Mouse (Mus musculus) frontal cortex, postnatal 10 days (tissue): ENCODE measurements around the gene Map6.

ENCODE experiments used
- DNase-seq, 2 experiments: peaks; one replicate each; pipeline ENCODE4 v3.0.0; 2022; ENCODE audit warnings: low spot score in 2 of 2, mixed read lengths in 1 of 2

The Map6 gene

DNA sequence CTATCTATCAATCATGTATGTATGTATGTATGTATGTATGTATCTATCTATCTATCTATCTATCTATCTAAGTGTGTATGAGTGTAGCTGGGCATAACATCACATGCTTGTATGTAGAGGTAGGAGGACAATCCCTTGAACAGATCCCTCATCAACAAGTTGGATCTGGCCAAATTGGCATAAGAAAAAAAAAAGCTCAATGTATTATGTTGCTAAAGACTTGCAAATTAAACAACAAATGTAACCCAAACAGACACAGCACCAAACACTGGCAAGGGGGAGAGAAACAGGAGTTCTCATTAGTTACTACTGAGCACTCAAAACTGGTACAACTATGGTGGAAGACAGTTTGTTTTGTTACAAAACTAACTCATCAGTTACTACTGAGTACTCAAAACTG, 2.6 kb upstream of the Map6 start:
- DNase-seq, result no peak

DNA sequence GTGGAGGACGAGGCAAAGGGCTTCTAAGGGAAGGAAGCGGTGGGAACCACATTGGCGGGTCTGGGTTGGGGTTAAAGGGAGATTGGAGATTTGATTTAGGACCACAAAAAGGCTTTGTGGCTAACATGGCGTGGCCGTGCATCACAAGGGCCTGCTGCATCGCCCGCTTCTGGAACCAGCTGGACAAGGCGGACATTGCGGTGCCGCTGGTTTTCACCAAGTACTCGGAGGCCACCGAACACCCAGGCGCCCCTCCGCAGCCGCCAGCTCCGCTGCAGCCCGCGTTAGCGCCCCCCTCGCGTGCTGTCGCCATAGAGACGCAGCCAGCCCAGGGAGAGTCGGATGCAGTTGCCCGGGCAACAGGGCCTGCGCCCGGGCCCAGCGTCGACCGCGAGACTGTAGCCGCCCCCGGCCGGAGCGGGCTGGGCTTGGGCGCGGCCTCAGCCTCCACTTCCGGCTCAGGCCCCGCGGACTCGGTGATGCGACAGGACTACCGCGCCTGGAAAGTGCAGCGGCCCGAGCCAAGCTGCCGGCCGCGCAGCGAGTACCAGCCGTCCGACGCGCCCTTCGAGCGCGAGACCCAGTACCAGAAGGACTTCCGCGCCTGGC, 754 bp downstream of the Map6 start:
- DNase-seq, result peak; percentile 76 to 84

DNA sequence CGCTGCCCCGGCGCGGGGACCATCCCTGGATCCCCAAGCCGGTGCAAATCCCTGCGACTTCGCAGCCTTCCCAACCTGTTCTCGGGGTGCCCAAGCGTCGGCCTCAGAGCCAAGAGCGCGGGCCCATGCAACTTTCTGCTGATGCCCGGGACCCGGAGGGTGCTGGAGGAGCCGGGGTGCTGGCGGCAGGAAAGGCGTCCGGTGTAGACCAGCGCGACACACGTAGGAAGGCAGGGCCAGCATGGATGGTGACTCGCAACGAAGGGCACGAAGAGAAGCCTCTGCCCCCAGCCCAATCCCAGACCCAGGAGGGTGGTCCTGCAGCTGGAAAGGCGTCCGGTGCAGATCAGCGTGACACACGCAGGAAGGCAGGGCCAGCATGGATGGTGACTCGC, 1.3 kb downstream of the Map6 start:
- DNase-seq, result no peak

DNA sequence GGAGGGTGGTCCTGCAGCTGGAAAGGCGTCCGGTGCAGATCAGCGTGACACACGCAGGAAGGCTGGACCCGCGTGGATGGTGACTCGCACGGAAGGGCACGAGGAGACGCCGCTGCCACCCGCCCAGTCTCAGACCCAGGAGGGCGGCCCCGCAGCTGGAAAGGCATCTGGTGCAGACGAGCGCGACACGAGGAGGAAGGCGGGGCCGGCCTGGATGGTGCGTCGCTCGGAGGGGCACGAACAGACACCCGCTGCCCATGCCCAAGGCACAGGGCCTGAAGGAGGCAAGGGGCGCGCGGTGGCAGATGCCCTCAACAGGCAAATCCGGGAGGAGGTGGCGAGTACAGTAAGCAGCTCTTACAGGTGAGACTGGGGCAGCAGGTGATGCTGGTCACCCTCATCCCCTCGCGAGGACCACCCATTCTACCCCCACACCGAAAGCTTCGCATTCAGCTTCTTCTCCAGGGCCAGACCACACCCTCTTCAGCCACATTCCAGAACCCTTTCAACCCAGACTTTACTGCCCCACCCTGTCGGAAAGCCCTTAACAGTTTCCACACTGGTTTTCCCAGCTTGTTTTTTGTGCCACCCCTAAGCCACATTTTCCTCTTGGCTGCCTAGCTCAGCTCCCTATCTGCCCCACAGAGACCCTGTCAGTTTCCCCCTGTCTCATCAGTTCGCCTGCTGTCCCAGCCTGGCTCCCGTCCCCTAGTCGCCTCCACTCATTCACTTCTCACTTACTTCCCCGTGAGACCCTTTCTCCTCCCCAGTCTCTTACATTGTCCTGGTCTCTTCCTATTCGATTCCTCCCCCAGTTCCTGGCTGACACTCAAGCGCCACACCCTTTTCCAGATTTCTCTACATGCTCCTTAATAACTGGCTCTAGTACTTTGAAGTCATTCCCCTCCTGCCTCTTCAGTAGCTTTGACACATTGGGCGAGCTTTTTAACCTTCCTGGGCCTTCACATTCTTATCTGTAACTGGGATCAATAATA, 2.0 kb downstream of the Map6 start:
- DNase-seq, result no peak

DNA sequence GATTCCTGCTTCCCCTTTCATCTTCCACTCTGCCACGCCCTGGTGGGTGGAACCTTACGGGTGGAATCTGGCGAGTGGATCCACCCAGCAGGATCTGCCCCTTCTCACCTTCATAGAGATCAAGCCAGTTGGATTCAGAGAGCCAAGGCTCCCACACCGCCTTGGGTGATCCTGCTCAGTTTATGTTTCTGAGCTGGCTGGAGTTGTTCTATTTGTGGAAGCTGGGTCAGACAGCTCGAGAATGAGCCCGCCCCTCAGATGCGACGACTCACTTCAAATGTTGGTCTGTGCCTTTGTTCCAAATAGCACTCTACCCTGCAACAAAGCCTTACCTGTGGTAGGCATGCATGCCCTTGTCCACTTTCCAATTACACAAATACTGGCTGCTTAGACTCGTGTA, 4.4 kb downstream of the Map6 start:
- no peak for DNase-seq

DNA sequence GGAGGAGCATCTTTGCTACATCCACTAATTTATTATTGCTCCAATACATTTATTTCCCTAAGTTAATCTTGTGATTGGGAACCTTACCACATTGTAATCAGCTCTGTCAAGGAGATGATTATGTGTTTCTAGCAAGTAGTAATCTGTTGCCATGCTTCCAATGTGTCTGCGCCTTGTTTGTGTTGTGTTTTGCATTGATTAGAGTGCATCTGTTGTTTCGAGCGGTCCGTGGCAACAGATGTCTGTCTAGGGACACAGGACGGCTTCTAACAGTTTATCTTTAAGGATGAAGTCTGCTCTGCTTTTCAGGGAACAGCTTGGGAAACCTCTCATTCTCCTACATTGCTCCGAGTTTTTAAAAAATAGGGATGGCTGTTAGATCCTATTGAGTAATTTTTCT, 7.9 kb downstream of the Map6 start:
- no peak for DNase-seq

DNA sequence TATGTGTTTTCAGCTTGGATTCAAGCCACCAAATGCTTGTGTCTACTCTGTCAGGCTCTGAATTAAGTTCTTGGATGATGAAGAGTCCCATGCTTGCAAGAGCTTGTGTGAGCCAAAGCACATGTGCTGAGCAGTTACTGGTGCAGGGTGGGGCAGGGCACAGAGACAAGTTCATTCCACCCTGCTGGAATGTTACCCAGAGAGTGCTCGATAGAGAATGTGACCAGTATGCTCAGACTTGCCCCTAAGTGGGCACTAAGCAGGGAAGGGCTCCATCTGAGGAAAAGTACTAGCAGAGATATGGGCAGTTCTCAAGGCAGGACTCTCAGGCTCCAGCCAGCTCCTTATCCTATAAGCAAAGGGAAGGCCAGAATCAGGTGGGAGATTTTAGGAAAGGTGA, 9.4 kb downstream of the Map6 start:
- no peak for DNase-seq

DNA sequence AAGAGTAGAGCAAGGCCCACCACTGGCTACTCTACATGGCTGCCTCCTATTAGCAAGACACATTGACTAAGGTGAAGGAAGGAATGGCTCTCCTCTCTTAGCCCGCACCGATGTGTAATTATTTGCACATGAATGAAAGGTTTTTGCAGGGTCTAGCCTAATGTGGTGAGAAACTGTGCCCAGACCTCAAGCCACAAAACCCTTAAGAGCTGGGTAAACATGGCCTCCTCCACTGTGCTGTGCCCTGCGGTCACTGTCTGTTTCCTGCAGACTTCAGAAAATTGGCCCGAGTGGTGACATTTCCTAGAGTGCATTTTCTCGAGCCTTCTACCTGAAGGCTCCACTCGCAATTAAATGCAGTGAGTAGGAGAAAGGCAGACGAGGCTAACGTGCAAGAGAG, 11.1 kb downstream of the Map6 start:
- DNase-seq, result no peak

DNA sequence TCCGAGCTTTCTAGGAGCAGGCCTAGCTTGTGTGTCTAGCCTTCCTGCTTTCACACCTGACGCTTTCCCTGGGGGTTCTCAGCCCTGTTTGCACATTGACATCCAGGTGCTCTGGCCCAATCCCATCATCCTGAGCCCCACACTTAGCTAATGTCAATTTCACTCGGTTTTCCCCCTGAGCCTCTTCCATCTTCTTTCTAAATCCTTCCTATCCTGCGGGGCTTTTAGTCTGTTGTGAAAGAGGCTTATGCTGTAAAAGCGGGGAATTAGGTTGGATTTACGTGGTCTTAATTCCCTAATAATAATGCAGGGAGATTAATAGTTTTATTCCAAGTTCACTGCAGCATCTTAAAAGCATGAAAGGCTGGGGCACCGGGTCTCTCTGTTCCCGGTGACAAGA, 12.3 kb downstream of the Map6 start:
- DNase-seq, result no peak

DNA sequence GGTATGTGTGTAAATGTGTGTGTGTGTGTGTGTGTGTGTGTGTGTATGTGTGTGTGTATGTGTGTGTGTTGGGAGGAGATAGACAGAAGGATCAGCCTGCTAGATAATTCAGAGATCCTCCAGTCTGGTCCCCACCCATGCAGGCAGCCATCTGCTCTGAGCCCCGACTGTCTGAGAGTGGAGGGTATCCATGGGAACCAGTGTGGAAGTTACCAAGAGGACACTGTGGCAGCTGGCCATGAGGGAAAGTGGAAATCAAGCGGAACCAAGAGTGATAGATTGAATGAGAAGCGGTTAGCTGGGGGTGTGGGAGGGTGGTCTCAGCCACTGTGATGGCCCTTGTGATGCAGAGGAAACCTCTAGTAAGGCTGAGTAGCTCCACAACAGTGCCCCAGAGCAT, 20.0 kb downstream of the Map6 start:
- DNase-seq, result peak; percentile 56 to 81

DNA sequence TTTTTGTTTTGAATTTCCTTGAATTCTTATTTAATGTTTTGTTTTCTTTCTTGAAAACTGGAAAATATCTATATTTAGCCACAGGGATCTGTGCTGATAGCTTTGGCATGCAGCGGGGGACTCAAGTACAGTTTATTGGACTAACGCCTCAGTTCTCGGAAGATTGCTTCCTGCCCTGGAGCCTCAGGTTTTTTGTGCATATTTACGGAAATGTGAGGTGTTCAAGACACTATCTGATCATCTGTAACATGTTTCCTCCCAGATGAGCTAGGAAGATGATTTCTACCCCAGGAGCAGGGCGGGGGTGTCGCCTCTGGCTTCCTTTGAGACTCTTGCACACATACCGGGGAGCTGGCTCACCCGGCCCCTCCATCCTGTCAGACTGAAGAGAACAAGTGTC, 22.8 kb downstream of the Map6 start:
- no peak for DNase-seq

DNA sequence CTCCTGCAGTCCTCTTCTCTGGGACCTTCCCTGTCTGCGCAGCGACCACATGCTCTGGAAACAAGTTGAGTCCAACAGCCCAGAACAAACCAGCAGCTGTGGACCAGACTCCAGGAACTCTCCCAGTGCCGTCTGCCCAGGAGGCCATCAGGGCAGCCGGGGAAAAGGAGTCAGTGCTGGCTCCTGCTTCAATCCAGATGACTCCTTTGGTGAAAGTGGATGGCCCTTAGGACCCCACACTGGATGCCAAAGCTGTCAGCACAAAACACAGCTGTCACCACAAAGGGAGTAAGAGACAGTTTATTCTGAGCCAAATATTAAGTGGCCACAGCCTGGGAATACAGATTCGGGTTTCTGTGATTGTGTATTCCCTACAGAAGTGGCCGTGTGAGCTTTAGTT, 23.7 kb downstream of the Map6 start:
- DNase-seq, result no peak

DNA sequence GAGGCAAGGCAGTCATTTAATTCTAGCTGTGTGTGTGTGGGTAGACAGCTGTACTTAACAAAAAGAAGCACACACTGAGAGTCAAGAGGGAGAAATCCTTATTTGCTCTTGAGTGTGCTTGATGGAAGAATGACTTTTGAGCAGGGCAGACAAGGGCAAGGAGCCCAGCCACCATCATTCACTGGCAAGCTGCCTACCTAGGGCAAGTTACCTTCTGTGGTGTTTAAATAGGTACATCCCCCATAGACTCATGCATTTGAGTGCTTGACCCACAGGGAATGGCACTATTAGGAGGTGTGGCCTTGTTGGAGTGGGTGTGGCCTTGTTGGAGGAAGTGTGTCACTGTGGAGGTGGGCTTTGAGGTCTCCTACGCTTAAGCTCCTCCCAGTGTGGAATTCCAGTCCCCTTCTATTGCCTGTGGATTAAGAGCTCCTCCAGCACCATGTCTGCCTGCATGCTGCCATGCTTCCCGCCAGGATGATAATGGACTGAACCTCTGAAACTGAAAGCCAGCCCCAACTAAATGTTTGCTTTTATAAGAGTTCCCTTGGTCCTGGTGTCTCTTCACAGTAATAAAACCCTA, 27.0 kb downstream of the Map6 start:
- DNase-seq, result no peak

DNA sequence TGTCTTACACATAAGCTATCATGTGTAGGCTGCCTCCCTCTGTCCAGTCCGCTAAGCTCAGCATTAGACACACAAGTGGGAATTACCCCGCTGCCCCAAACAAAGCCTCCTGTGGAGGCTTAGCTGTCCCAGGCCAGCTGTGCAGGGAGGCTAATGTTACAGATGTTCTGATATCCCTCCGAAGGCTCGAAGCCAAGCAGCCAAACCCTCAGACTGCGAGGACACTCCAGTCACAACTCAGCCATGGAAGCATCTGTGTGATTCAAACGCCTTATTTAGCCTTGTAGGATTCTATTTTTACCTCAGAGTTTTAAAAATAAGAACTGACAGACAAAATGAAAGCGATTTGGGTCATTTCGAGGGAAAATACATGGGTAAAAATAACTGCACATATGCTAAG, 27.9 kb downstream of the Map6 start:
- DNase-seq, result no peak

DNA sequence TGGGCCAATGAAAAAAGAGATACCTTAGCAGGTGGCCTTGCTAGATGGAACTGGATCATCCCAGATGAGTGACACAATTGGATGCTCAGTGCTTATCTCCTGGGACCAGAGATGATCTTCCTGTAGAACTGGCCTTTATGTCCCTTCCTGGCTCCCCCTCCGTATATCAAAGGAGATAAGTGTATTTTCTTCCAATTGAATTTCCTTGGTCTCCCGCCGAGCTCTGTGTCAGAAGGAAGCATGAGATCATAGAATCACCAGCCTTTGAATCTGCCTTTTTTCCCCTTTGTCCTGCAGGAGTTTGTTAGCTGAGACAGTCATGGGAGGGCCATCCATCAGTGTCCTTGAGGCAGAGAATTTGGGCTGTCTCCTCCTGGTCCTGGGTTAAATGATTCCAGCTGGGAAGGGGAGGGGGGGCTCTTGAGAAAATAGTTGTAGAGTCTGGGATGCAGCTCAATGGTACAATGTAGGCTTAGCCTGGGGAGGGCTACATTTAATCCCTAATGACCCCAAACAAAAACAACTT, 33.5 kb downstream of the Map6 start:
- no peak for DNase-seq

DNA sequence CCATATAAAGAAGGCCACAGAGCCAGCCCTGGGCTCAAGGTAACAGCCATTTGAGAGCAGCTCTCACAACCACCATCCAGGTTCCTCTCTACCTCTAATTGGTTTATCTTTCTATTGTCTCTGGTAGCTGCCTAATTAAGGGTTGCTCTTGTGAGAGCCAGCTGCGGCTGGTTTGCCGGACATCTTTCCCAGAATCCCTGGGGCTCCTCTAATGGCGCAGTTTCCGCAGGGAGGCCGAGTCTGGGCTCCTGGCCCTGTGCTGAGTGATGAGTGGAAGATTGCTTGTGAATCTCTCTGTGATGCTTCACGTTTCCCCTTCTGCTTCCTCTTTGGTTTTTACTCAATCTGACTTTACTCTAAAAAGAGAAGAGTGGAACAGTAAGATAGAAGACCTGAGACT, 36.8 kb downstream of the Map6 start:
- no peak for DNase-seq

DNA sequence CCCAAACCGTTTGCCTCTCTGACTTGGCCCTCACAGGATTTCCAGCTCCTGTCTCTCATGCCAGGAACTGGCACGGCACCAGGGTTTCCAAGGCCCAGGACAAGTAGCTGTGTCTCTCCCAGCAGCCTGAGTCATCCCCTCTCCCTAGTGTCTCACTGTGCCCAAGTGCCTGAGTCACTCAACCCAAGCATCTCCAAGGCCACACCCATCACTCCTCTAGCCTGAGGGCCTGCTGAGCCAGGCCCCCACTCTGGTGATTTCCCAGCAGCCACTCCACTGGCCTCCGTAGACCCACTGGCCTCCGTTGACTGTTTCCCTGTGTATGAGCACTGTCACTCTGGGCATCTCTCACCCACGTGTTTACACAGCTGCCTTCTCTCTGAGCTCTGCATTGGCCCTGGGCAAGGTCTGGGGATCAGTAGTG, 37.7 kb downstream of the Map6 start:
- DNase-seq, result peak in 1 of 2 experiments; percentile 39

DNA sequence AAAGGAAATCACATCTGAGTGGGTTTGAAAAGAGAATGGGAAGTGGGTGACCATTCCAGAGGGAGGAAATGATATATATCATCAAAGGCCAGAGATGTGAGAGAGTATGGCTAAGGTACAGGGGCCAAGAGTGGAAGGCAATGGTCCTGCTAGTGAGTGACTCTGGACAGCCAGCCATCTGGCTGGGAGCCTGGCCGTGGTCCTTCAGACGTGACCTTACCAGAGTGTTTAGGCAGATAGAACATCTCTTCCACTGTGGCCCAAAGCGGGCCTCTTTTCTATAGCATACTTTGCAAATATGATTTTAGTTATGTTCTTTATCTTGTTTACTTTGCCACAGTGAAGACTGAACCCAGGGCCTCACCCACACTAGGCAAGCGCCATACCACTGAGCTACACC, 38.4 kb downstream of the Map6 start:
- DNase-seq, result no peak

DNA sequence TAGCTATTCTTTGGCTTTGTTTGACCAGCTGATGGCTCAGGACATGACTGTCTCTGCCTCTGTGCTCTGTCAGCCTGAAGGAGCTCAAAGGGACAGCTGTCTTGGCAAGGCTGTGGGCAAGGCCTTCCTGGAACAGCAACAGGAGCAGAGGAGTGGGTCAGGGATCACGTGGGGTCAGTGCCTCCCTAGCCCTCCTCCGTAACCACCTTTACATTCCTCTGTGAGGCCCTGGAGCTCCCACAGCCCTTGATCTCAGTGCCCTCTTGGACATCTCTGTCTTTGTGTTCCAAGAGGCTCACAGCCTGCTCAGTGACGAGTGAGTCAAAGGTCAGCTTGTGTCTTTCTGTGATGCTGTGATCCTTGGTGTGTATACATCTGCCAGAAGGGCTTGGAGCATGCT, 39.4 kb downstream of the Map6 start:
- DNase-seq, result no peak

DNA sequence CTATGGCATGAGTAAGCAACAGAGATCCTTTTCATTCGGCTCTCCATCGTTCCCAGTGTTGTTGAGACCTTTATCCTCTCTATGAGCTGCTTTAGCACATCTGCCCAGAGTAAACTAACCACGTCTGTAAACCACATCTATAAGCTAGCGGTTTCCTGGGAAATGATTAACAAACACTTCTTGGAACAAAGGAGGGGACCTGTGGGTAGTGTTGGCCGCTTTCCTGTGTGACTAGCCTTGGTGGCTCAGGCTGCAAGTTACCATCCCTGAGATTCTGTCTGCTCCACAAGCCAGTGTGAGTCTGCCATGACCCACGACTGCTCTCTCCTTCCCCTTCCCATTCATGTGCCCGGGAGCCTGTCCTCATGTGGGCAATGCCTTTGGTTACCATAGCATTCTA, 44.2 kb downstream of the Map6 start:
- no peak for DNase-seq

DNA sequence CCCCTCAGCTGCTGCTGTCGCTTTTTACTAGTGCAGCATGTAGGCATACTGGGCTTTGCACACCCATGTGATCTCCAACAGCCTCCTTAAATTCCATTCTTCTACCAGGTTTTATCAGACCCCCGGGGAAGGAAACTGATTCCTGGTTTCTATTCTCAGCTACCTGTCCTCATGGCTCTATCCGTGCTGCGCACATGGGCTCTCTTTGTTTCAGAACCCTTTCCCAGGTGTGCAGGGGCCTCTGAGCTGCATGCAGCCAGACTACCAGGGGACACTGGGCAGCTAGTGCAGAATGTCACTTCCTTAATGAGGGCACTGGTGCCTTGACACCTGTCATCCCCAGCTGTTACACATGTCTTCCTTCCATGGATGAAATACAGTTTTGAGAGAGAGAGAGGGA, 44.8 kb downstream of the Map6 start:
- no peak for DNase-seq

DNA sequence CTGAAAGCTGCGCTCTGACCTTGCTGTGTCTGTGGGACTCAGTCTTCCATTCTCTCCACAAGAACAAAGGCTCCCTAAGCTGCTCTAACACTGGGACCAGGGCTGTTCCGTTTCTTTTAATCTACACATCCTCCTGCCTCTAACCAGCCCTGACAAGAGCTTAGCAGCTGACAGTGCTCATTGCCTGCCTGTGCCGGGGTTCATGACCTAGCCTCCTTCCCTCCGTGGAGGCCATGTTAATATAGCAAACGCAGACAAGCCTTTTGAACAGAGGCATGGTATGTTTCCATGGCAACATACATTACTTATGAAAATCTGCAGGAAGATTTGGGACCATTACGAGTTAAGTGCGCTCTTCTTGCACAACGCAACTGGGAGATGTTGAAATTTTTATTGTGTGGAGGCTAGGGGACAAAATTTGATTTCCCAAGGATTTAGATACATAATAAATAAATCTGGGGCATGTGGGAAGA, 45.5 kb downstream of the Map6 start:
- DNase-seq, result no peak

DNA sequence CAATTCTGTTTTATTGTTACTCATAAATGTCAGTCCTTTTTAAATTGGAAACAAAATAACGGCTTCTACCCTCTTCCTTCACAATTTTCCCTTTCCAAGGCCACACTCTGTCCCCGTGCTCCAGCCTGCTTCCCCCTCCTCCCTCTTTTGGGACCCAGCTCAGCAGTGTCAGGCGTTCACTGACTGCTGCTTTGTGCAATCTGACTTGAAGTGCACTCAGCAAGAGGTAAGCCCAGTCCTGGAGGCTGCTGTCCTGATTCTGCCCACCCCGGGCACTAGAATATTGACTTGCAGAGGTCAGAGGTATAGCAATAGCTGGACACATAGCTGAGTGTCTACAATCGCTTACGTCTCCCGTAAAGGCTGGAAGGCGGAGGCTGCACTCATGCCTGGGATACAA, 46.0 kb downstream of the Map6 start:
- no peak for DNase-seq
